Mouse (Mus musculus): ENCODE measurements around the gene Svs2. TPM values are rescaled to one million over a fixed set of nuclear protein-coding genes. Genes with fewer than 3 reads are reported as not detected.

The Svs2 gene
- polyA plus RNA-seq, 1 experiment: not detected

- no peak within 1 kb of the TSS for H3K4me3 ChIP-seq (replicated peaks; ENCODE audit: extremely low read depth, low read depth, low read length)
- H3K4me1 ChIP-seq (ENCODE audit: control insufficient read depth, insufficient read depth, low read length): no peaks in the 10 kb centered on the region
- 73% methylated on average over 20 of the region's 20 CpGs for WGBS
- TF ChIP-seq POLR2A (IDR thresholded peaks at IDR 0.05; ENCODE audit: borderline replicate concordance, extremely low read depth, low read depth, low read length): no peak
- no peak for TF ChIP-seq CTCF (IDR thresholded peaks at IDR 0.05; ENCODE audit: insufficient read depth, low read length)
- no peak for DNase-seq
Measured at GRCm38 (mm10) chr2:164199626-164200327, 38.5 kb downstream of the Svs2 start, which contains the start of gene Wfdc15a. TSS of gene Wfdc15a (minus strand) at chr2:164200130.

- Histone ChIP-seq H3K4me1 (ENCODE audit: control insufficient read depth, insufficient read depth, low read length) (no peaks in the 10 kb centered on the region), H3K4me3 (replicated peaks; ENCODE audit: extremely low read depth, low read depth, low read length) (no peak overlapping the region)
- TF ChIP-seq POLR2A (IDR thresholded peaks at IDR 0.05; ENCODE audit: borderline replicate concordance, extremely low read depth, low read depth, low read length): no peak
- TF ChIP-seq CTCF (IDR thresholded peaks at IDR 0.05; ENCODE audit: insufficient read depth, low read length): no peak
- WGBS: 68% methylated on average over 5 of the region's 5 CpGs
- no peak for DNase-seq
Measured at GRCm38 (mm10) chr2:164196700-164196990, 41.6 kb downstream of the Svs2 start.

GRCm38 (mm10) chr2:164195971-164196699 is 42.1 kb downstream of the Svs2 start:
- TF ChIP-seq POLR2A (IDR thresholded peaks at IDR 0.05; ENCODE audit: borderline replicate concordance, extremely low read depth, low read depth, low read length) (no peak), CTCF (IDR thresholded peaks at IDR 0.05; ENCODE audit: insufficient read depth, low read length) (no peak)
- 87% methylated on average over 5 of the region's 5 CpGs for WGBS
- DNase-seq: no peak

GRCm38 (mm10) chr2:164194959-164195630 is 43.2 kb downstream of the Svs2 start:
- no peaks in the 10 kb centered on the region; the same call in 1 of the 2 replicates for H3K4me1 ChIP-seq (ENCODE audit: control insufficient read depth, insufficient read depth, low read length)
- H3K4me3 ChIP-seq (replicated peaks; ENCODE audit: extremely low read depth, low read depth, low read length): no peak overlapping the region
- no peak for DNase-seq
- 68% methylated on average over 5 of the region's 5 CpGs for whole genome bisulfite sequencing
- no peak for TF ChIP-seq CTCF (IDR thresholded peaks at IDR 0.05; ENCODE audit: insufficient read depth, low read length)
- TF ChIP-seq POLR2A (IDR thresholded peaks at IDR 0.05; ENCODE audit: borderline replicate concordance, extremely low read depth, low read depth, low read length): no peak

More at GRCm38 (mm10) chr2:164195971-164196699, 42.1 kb downstream of the Svs2 start:
- Histone ChIP-seq H3K4me1 (ENCODE audit: control insufficient read depth, insufficient read depth, low read length) (no peaks in the 10 kb centered on the region; the same call in 1 of the 2 replicates), H3K4me3 (replicated peaks; ENCODE audit: extremely low read depth, low read depth, low read length) (no peak overlapping the region)

- TF ChIP-seq CTCF (IDR thresholded peaks at IDR 0.05; ENCODE audit: insufficient read depth, low read length): no peak
- no peak for TF ChIP-seq POLR2A (IDR thresholded peaks at IDR 0.05; ENCODE audit: borderline replicate concordance, extremely low read depth, low read depth, low read length)
- H3K4me1 ChIP-seq (ENCODE audit: control insufficient read depth, insufficient read depth, low read length): no peaks in the 10 kb centered on the region; the same call in 1 of the 2 replicates
- no peak for DNase-seq
- no peak overlapping the region for H3K4me3 ChIP-seq (replicated peaks; ENCODE audit: extremely low read depth, low read depth, low read length)
Measured at GRCm38 (mm10) chr2:164192279-164192678, 46.0 kb downstream of the Svs2 start.

GRCm38 (mm10) chr2:164190576-164190975 is 47.7 kb downstream of the Svs2 start, which contains the start of gene Wfdc12:
TSS of gene Wfdc12 (minus strand) at chr2:164190608.
- H3K4me3 ChIP-seq (replicated peaks; ENCODE audit: extremely low read depth, low read depth, low read length): no peak within 1 kb of the TSS
- TF ChIP-seq POLR2A (IDR thresholded peaks at IDR 0.05; ENCODE audit: borderline replicate concordance, extremely low read depth, low read depth, low read length): no peak
- no peak for TF ChIP-seq CTCF (IDR thresholded peaks at IDR 0.05; ENCODE audit: insufficient read depth, low read length)
- DNase-seq: no peak
- H3K4me1 ChIP-seq (ENCODE audit: control insufficient read depth, insufficient read depth, low read length): no peaks in the 10 kb centered on the region; the same call in 1 of the 2 replicates
- 64% methylated on average over 6 of the region's 6 CpGs for WGBS

GRCm38 (mm10) chr2:164188722-164189121 is 49.5 kb downstream of the Svs2 start:
- Histone ChIP-seq H3K4me1 (ENCODE audit: control insufficient read depth, insufficient read depth, low read length) (no peaks in the 10 kb centered on the region; the same call in 1 of the 2 replicates), H3K4me3 (replicated peaks; ENCODE audit: extremely low read depth, low read depth, low read length) (no peak overlapping the region)
- DNase-seq: no peak
- TF ChIP-seq POLR2A (IDR thresholded peaks at IDR 0.05; ENCODE audit: borderline replicate concordance, extremely low read depth, low read depth, low read length) (no peak), CTCF (IDR thresholded peaks at IDR 0.05; ENCODE audit: insufficient read depth, low read length) (peak; percentile 66)
- 27% methylated on average over 5 of the region's 5 CpGs for WGBS

Other genes starting within 250 kb of the Svs2 start
- gene Ywhab, start 243.5 kb downstream of the Svs2 start, polyA plus RNA-seq (2012; rRNA removed): 39.4 and 52.8 TPM in 2 replicates
- gene Pabpc1l, start 213.0 kb downstream of the Svs2 start, polyA plus RNA-seq (2012; rRNA removed): 0.40 and 0.50 TPM in 2 replicates
- 22.0 and 31.3 TPM in 2 replicates for gene Stk4, start 168.1 kb downstream of the Svs2 start, polyA plus RNA-seq (2012; rRNA removed)
- 43.5 and 48.8 TPM in 2 replicates for gene Tomm34, start 167.3 kb downstream of the Svs2 start, polyA plus RNA-seq (2012; rRNA removed)
- 0.07 and 0.21 TPM in 2 replicates for gene Kcns1, start 67.4 kb downstream of the Svs2 start, polyA plus RNA-seq (2012; rRNA removed)
- gene Wfdc5, start 55.7 kb downstream of the Svs2 start, polyA plus RNA-seq (2012; rRNA removed): 0.27 and 16.2 TPM in 2 replicates
- gene Wfdc12, start 47.9 kb downstream of the Svs2 start, polyA plus RNA-seq (2012; rRNA removed): 0.43 and 4.4 TPM in 2 replicates
- not detected in 2 replicates for gene Wfdc15a, start 38.3 kb downstream of the Svs2 start, polyA plus RNA-seq (2012; rRNA removed)
- gene Wfdc15b, start 16.8 kb downstream of the Svs2 start, polyA plus RNA-seq (2012; rRNA removed): 0.34 TPM in 1 of 2 replicates, not detected in the other
- not detected in 2 replicates for gene Svs3b, start 18.2 kb upstream of the Svs2 start, polyA plus RNA-seq (2012; rRNA removed)
- gene Svs4, start 40.0 kb upstream of the Svs2 start, polyA plus RNA-seq (2012; rRNA removed): not detected in 2 replicates
- gene Svs3a, start 50.8 kb upstream of the Svs2 start, polyA plus RNA-seq (2012; rRNA removed): not detected in 2 replicates
- gene Svs6, start 78.3 kb upstream of the Svs2 start, polyA plus RNA-seq (2012; rRNA removed): not detected in 2 replicates
- not detected in 2 replicates for gene Svs5, start 94.3 kb upstream of the Svs2 start, polyA plus RNA-seq (2012; rRNA removed)
- 64.8 and 662 TPM in 2 replicates for gene Slpi, start 150.6 kb upstream of the Svs2 start, polyA plus RNA-seq (2012; rRNA removed)
- 86.8 and 101 TPM in 2 replicates for gene Rbpjl, start 164.7 kb upstream of the Svs2 start, polyA plus RNA-seq (2012; rRNA removed)
- gene Matn4, start 166.7 kb upstream of the Svs2 start, polyA plus RNA-seq (2012; rRNA removed): 78.0 and 80.1 TPM in 2 replicates
- 75.1 and 91.1 TPM in 2 replicates for gene Sdc4, start 205.4 kb upstream of the Svs2 start, polyA plus RNA-seq (2012; rRNA removed)
- 89.8 and 133 TPM in 2 replicates for gene Sys1, start 218.5 kb upstream of the Svs2 start, polyA plus RNA-seq (2012; rRNA removed)
- gene Gm20458, start 222.5 kb upstream of the Svs2 start, polyA plus RNA-seq (2012; rRNA removed): 47.7 and 52.2 TPM in 2 replicates
- not detected in 2 replicates for gene Trp53tg5, start 235.3 kb upstream of the Svs2 start, polyA plus RNA-seq (2012; rRNA removed)
- gene Dbndd2, start 247.6 kb upstream of the Svs2 start, polyA plus RNA-seq (2012; rRNA removed): 52.6 and 72.9 TPM in 2 replicates